Mouse (Mus musculus): Measurements from ENCODE around the gene Wtip.

DNA sequence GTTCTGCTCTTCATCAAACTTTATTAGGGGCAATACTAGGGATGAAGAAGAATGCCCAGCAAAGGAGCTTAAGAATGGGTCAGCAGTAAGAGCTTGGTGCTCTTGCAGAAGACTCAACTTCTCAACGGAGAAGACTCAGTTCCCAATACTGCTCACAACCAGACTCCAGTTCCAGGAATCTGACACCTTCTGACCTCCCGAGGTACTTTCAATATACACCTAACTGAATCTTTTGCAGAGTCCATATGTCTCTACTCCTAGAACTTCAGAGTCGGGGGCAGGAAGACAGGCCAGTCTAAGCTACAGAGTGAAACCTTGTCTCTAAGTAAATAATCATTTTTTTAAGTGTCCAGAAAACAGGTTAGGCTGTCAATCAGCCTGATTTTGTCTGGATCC lies 1.1 kb downstream of the Wtip start:
- no peak for TF ChIP-seq GATA1 (IDR thresholded peaks at IDR 0.05; ENCODE audit: borderline replicate concordance, low read length)
- no peak for TF ChIP-seq FLI1 (IDR thresholded peaks at IDR 0.05; ENCODE audit: low read length)

Measured in megakaryocyte, embryonic 14.5 days (primary cell).